ENCODE assay signal across 29 mouse cellular contexts in the genomic region with DNA sequence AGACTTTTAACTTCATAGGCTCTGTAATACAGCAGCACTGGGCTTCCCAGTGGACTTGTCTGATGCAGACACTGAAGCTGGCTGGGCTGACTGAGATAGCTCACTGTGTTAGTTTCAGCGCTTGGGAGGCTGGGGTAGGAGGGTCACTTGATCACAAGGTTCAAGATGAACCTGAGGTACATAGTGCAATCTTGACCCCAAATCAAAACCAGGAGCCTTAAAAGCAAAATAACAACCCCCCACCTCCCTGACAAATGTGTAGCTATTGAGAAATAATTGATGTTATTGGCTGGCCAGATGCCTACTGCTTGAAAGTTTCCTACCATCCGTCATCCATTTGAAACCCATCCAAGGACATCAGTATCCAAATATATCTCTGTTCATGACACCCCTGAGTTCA. TPM values are rescaled to one million over a fixed set of nuclear protein-coding genes. Genes with fewer than 3 reads are reported as not detected.
DNase-seq lines count a peak whose midpoint lies in the region; ATAC-seq and TF ChIP-seq lines count a peak whose summit lies in the region.
"Had no signal": no experiment of that assay in that cellular context is flagged by ENCODE, and none has a peak within 500 bp of the region (broad histone marks: within the 10 kb centered on the region; RNA-seq: fewer than 3 reads in every experiment).

No protein-coding gene starts in this region.

- no peaks in the 10 kb centered on the region for H3K36me3 ChIP-seq in testis, adult 2 months (ENCODE audit: control insufficient read depth, insufficient read depth, low read length)
- no peaks in the 10 kb centered on the region for H3K36me3 ChIP-seq in hindbrain, embryonic 12.5 days
- H3K36me3 ChIP-seq: embryonic facial prominence, embryonic 13.5 days; forebrain, embryonic 10.5 days; forebrain, embryonic 15.5 days; heart, embryonic 13.5 days; intestine, embryonic 15.5 days; limb, embryonic 13.5 days; stomach, embryonic 15.5 days had no signal

- WGBS in lung, adult 2 months = 38% methylated on average over 2 of the region's 2 CpGs
- WGBS in hindbrain, embryonic 12.5 days = 98% methylated on average over 2 of the region's 2 CpGs

- no peak for TF ChIP-seq CTCF in lung, adult 2 months (IDR thresholded peaks at IDR 0.05; ENCODE audit: insufficient read depth, low read length)
- no peak for TF ChIP-seq CTCF in testis, adult 2 months (IDR thresholded peaks at IDR 0.05; ENCODE audit: control insufficient read depth, insufficient read depth, insufficient replicate concordance, low read depth, low read length)

- H3K4me1 ChIP-seq in lung, adult 2 months (ENCODE audit: control insufficient read depth, insufficient read depth, low read length) = peaks cover 18% of the 10 kb centered on the region
- H3K4me1 ChIP-seq in testis, adult 2 months (ENCODE audit: control insufficient read depth, insufficient read depth, low read length) = peaks cover 2% of the 10 kb centered on the region; the same call in 1 of the 2 replicates
- H3K4me1 ChIP-seq in hindbrain, embryonic 12.5 days = peaks cover 11% of the 10 kb centered on the region
- H3K4me1 ChIP-seq: stomach, embryonic 15.5 days had no signal

- H3K4me3 ChIP-seq in lung, adult 2 months (replicated peaks; ENCODE audit: extremely low read depth, low read depth, low read length) = peak overlapping the region; percentile 48
- peak overlapping the region; percentile 1; the same call in 1 of the 2 replicates for H3K4me3 ChIP-seq in testis, adult 2 months (ENCODE audit: control insufficient read depth, low read depth, low read length)
- H3K4me3 ChIP-seq in hindbrain, embryonic 12.5 days = no peak overlapping the region
- H3K4me3 ChIP-seq: embryonic facial prominence, embryonic 13.5 days; forebrain, embryonic 15.5 days; gastrocnemius, adult 2 months; heart, adult 2 months; heart, embryonic 13.5 days; intestine, embryonic 15.5 days; layer of hippocampus, adult 2 months; left cerebral cortex, adult 2 months; limb, embryonic 13.5 days; stomach, embryonic 15.5 days had no signal

- no peak overlapping the region for H3K27ac ChIP-seq in testis, adult 2 months (ENCODE audit: control insufficient read depth, insufficient read depth, low read depth, low read length)
- H3K27ac ChIP-seq in hindbrain, embryonic 12.5 days = no peak overlapping the region
- H3K27ac ChIP-seq: embryonic facial prominence, embryonic 13.5 days; forebrain, embryonic 10.5 days; forebrain, embryonic 15.5 days; gastrocnemius, adult 2 months; heart, adult 2 months; heart, embryonic 13.5 days; hindbrain, postnatal 0 days; intestine, embryonic 15.5 days; layer of hippocampus, adult 2 months; left cerebral cortex, adult 2 months; limb, embryonic 13.5 days; liver, embryonic 14.5 days; stomach, embryonic 15.5 days had no signal

- TF ChIP-seq POLR2A in lung, adult 2 months (IDR thresholded peaks at IDR 0.05; ENCODE audit: borderline replicate concordance, extremely low read depth, low read depth, low read length) = no peak
- no peak for TF ChIP-seq POLR2A in testis, adult 2 months (IDR thresholded peaks at IDR 0.05; ENCODE audit: control insufficient read depth, low read depth, low read length)

- no peaks in the 10 kb centered on the region for H3K27me3 ChIP-seq in testis, adult 2 months (ENCODE audit: control insufficient read depth, insufficient read depth, low read length)
- peaks cover 7% of the 10 kb centered on the region; the same call in 1 of the 2 replicates for H3K27me3 ChIP-seq in hindbrain, embryonic 12.5 days
- H3K27me3 ChIP-seq: forebrain, embryonic 15.5 days; intestine, embryonic 15.5 days had no signal

- no peak overlapping the region for H3K9ac ChIP-seq in hindbrain, embryonic 12.5 days
- H3K9ac ChIP-seq: embryonic facial prominence, embryonic 13.5 days; forebrain, embryonic 15.5 days; heart, embryonic 13.5 days; intestine, embryonic 15.5 days; limb, embryonic 13.5 days; liver, embryonic 14.5 days; stomach, embryonic 15.5 days had no signal

- DNase-seq in lung, adult 2 months = no peak
- DNase-seq in lung, postnatal 25 days (ENCODE audit: low spot score) = no peak
- DNase-seq in testis, postnatal 14 days (ENCODE audit: low spot score) = no peak
- DNase-seq in adrenal gland, postnatal 14 days = peak; percentile 42
- no peak for DNase-seq in embryo, embryonic 9.5 days (ENCODE audit: extremely low spot score)
- DNase-seq: cerebellum, adult 11 months; cerebellum, adult 9-10 months; embryo, embryonic 11 days; gastrocnemius, adult 2 months; heart, adult 2 months; heart, postnatal 10 days; kidney, adult 2 months; kidney, postnatal 36 days; midbrain, embryonic 14.5 days; thymus, adult 2 months; thymus, postnatal 36 days had no signal

- ATAC-seq in hindbrain, embryonic 12.5 days (ENCODE audit: low FRiP score) = no peak
- ATAC-seq: forebrain, embryonic 15.5 days; hindbrain, postnatal 0 days; intestine, embryonic 15.5 days had no signal

- H3K9me3 ChIP-seq in hindbrain, embryonic 12.5 days (replicated peaks) = no peaks in the 10 kb centered on the region
- H3K9me3 ChIP-seq: embryonic facial prominence, embryonic 13.5 days; forebrain, embryonic 10.5 days; forebrain, embryonic 15.5 days; heart, embryonic 13.5 days; intestine, embryonic 15.5 days; limb, embryonic 13.5 days; stomach, embryonic 15.5 days had no signal

- H3K4me2 ChIP-seq in hindbrain, embryonic 12.5 days (replicated peaks) = no peak overlapping the region
- H3K4me2 ChIP-seq: forebrain, embryonic 15.5 days; heart, embryonic 13.5 days; intestine, embryonic 15.5 days; stomach, embryonic 15.5 days had no signal

RNA-seq across cellular contexts. Expression of a gene that starts 2.2 kb away (rescaled TPM):
- 101 and 102 TPM in 2 replicates for polyA plus RNA-seq in lung, adult 2 months (2012; rRNA removed)
- 38.0 and 63.9 TPM in 2 replicates for polyA plus RNA-seq in testis, adult 2 months (2012; rRNA removed)
- total RNA-seq in adrenal gland, postnatal 14 days (2021) = 29.6 and 30.7 TPM in 2 replicates
- polyA plus RNA-seq in hindbrain, embryonic 12.5 days (2016; fragmentation: Nextera tagmentation; extraction: Ambion mirVana) = 18.6 and 22.0 TPM in 2 replicates

RNA-seq across cellular contexts. Expression of a gene that starts 58.9 kb away (rescaled TPM):
- 8.4 and 14.0 TPM in 2 replicates for polyA plus RNA-seq in lung, adult 2 months (2012; rRNA removed)
- polyA plus RNA-seq in testis, adult 2 months (2012; rRNA removed) = 12.8 and 16.8 TPM in 2 replicates
- 28.2 and 28.3 TPM in 2 replicates for total RNA-seq in adrenal gland, postnatal 14 days (2021)
- polyA plus RNA-seq in hindbrain, embryonic 12.5 days (2016; fragmentation: Nextera tagmentation; extraction: Ambion mirVana) = 71.0 and 79.5 TPM in 2 replicates
